Mouse (Mus musculus): ENCODE results near the gene Marveld1.

Marveld1 gene

GRCm38 (mm10) chr19:42139724-42140517, 7.3 kb upstream of the Marveld1 start:
- no peak for DNase-seq (ENCODE audit: low read depth)

DNA sequence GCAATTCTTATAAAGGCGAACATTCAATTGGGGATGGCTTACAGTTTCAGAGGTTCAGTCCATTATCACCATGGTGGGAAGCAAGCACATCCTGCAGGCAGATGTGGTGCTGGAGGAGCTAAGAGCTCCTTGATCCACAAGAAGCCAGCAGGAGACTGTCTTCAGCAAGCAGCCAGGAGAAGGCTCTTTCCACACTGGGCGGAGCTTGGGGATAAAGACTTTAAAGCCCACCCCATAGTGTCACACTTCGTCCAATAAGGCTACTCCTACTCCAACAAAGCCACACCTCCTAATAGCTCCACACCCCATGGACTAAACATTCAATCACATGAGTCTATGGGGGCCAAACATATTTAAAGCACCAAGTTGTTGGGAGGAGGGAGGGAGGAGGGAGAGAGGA, 5.2 kb upstream of the Marveld1 start:
- no peak for DNase-seq (ENCODE audit: low read depth)

DNA sequence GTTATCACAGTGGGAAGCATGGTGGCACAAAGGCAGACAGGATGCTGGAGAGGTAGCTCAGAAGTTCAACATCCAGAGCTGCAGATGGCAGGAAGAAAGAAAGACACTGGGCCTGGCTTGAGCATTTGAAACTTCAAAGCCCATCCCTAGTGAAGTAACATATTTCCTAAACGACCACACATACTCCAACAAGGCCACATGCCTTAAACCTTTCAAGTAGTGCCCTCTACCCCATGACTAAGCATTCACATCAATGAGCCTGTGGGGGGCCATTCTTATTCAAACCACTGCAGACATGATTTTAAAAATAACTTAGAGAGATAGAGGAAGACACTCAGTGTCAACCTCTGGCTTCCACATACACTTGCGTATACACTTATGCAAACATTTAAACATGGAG, 4.4 kb upstream of the Marveld1 start:
- no peak for DNase-seq (ENCODE audit: low read depth)

DNA sequence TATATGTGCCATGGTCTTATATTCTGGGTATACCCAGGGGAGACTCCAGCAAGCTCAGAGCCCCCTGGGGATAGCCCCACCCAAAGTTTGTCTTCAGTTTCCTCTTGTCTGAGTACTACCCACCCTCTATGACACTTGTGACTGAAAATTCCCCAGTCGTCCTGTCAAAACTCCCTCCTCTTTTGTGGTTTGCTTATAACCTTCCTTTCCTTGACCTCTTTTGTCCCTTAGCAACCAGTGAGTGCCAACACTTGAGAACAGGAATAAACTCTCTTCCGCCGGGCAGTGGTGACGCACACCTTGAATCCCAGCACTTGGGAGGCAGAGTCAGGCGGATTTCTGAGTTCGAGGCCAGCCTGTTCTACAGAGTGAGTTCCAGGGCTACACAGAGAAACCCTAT, 3.1 kb upstream of the Marveld1 start:
- no peak for DNase-seq (ENCODE audit: low read depth)

GRCm38 (mm10) chr19:42144541-42145167, 2.5 kb upstream of the Marveld1 start:
- peak; percentile 98 for DNase-seq (ENCODE audit: low read depth)

DNA sequence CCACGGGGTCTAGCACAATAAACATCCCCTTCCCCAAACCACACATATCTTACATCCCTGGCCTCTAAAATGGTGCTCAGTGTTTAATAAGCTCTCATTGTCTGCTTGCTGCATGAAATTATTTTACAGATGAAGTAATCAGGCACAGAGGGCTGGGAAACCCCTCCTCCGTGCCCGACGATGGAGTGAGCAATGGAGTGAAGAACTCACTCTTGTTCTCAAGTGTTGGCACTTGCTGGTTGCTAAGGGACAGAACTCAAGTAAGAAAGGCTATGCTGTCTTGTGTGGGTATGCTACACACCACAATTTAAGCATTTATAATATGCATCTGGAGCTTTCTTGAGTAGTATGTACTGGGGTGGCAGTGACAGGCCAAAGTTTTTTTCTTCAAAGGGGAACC, 2.0 kb upstream of the Marveld1 start:
- DNase-seq (ENCODE audit: low read depth): no peak

GRCm38 (mm10) chr19:42145731-42146130, 1.5 kb upstream of the Marveld1 start:
- no peak for DNase-seq (ENCODE audit: low read depth)

DNA sequence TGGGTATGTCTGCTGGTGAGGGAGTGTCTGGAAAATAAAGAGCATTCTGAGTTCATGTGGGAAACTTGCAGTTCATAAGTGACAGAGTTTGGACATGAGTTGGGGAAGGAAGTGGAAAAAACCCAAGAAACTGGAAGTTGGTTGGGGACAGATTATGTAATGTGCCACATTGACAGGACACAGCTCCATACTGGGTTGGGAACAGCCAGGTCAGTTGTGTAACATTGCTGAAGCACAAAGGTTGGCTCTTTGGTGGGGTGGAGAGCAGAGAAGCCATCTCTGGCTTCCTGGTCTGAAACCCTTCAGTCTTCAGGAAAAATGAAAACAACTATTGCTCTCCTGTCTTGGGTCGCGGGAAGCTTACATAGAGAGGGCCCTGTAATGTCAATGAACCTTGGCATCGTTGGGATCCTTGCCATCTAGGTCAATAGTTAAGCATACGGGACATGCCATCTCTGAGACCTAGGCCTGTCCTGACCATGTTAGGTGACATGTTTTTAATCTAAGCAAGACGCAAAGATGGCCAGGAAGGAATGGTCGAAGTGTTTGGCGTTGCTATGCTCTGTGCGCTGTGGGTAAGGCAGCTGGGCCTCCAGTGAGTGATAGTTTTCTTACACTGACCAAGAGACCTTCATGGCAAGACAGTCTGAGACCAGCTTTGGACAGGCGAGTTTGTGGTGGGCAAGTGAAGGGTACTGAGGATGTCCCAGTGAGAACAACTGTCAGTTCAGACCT, 757 bp upstream of the Marveld1 start:
- no peak for DNase-seq (ENCODE audit: low read depth)

DNA sequence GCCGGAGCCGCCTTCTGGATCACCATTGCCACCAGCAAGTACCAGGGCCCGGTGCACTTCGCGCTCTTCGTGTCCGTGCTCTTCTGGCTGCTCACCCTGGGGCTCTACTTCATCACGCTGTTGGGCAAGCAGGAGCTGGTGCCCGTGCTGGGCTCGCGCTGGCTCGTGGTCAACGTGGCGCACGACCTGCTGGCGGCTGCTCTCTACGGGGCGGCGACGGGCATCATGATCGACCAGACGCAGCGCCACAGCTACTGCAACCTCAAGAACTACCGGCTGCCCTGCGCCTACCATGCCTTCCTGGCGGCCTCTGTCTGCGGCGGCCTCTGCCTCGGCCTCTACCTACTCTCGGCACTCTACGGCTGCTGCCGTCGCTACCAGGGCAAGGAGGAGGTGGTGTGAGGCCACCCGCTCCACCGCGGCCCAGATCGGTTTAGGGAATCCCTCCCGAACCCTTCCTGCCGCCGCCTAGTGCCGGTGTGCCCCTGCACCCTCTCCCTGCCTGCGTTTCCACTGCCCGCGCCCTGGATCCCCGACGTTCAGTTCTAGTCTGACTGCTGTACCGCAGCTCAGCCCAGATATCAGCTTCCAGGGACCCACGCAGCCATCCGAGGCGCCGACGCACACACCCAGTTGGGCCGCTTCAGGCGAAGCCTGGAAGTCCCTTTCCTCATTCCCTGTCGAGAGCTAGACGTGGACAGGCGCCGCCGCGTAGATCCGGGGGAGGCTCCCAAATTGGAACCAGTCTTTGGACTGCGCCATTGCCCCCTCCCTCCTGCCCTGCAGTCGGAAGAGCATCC, 769 bp downstream of the Marveld1 start:
- DNase-seq (ENCODE audit: low read depth): peak; percentile 71

DNA sequence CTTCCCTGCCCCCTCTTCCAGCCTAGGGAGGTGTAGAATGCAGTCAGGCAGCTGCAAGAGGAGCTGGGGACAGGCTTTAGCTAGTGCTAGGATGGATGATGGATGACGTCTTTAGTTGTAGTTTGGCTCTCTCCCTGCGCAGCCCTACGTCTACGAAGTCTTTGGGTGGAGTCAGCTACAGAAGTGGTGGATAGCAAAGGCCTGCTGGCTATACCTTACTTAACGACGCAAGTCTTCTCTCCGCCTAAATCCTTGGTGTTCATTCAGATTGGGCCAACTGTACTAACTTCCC, 1.3 kb downstream of the Marveld1 start:
- DNase-seq (ENCODE audit: low read depth): peak; percentile 88

DNA sequence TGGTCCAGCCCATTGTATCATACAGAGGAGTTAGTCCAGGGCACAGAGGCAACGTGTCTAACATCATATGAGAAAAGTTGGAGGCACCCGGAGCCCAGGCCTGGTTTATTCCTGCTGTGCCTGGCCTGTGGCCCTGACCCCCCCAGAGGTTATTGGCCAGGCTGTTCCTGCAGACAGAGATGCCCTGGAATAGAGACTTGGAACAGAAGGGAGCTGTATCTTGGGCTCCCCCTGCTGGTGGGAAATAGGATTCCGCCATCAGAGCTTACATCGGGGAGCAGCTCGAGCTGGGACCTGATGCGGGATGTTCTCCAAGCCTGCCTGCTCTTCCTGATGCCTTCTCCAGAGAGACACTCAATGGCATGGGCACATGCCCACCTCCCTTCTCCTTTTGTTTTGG, 4.8 kb downstream of the Marveld1 start:
- peak; percentile 97 for DNase-seq (ENCODE audit: low read depth)

DNA sequence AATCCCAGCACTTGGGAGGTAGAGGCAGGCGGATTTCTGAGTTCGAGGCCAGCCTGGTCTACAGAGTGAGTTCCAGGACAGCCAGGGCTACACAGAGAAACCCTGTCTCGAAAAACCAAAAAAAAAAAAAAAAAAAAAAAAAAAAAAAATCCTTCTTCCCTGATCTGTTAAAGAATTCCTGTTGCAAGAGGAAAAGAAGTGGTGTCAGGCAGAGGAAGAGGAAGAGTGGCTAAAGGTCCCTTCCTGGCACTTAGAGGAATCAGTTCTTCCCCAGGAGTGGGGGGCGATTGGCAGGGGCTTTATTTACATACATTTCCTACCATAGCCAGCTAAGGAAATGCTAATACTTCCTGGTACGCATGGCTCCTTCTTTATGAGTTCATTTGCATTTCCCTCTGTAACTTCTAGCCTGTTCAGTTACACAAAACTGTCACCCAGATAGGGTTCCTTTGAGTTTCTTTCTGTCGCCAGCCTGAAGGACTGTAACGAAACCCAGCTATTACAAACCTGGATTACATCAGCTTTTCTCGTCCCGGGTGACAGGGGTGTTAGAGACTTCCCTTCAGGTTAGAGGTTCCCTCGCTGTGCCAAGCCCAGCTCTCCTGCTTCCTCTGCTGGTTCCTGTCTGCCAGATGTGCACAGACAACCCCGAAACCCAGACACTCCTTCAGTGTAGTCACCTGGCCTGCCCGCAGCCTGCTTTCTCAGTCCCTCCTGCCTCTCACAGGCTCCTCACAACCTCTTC, 10.5 kb downstream of the Marveld1 start:
- no peak for DNase-seq (ENCODE audit: low read depth)

- DNase-seq (ENCODE audit: low read depth): peak; percentile 52
These were observed 11.2 kb downstream of the Marveld1 start for GRCm38 (mm10) chr19:42158246-42159017.

GRCm38 (mm10) chr19:42163764-42164163, 16.6 kb downstream of the Marveld1 start, which contains the start of gene Zfyve27:
Gene Zfyve27 (plus strand): TSS chr19:42163951.
- no peak for DNase-seq (ENCODE audit: low read depth)

DNA sequence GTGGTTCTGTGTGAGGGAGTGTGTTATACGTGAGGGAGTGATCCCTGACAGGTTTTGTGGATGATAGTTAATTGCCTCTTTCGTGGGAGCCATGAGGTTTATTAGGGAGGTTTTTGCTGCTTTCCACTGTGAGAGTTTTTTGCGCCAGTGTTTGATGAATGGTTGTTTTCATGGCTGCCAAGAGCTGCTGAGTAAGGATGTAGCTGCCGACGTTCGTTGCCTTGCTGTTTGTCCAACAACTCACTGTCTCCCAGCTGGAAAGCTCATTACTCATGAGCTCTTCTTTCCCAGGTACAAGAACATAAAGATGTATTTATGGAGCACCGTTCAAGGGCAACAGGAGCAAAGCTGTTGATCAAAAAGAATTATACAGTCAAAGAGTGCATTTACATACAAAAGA, 17.0 kb downstream of the Marveld1 start:
- no peak for DNase-seq (ENCODE audit: low read depth)

GRCm38 (mm10) chr19:42166130-42166529, 18.9 kb downstream of the Marveld1 start:
- DNase-seq (ENCODE audit: low read depth): peak; percentile 97

- peak; percentile 61 for DNase-seq (ENCODE audit: low read depth)
These were observed 19.6 kb downstream of the Marveld1 start for GRCm38 (mm10) chr19:42166766-42167165.

- no peak for DNase-seq (ENCODE audit: low read depth)
These were observed 20.3 kb downstream of the Marveld1 start for GRCm38 (mm10) chr19:42167489-42167888.

GRCm38 (mm10) chr19:42169322-42169975, 22.2 kb downstream of the Marveld1 start:
- DNase-seq (ENCODE audit: low read depth): no peak

Measured in NIH3T3 (cell line).